Mouse (Mus musculus) heart, embryonic 12.5 days (tissue): ENCODE data around the gene Syn3. TPM values are rescaled to one million over a fixed set of nuclear protein-coding genes. Genes with fewer than 3 reads are reported as not detected.
A peak's percentile ranks its signal among the peaks of the same experiment; 100 is the strongest.
"Not testable (repeated sequence)": the region's sequence is repeated elsewhere in the genome, so short reads cannot be mapped to it uniquely, and the experiment has no call there.

ENCODE experiments used
- ATAC-seq: fragments of 200-750 bp; cut with Nextera tagmentation; 2 replicates; pipeline ENCODE4 v1.8.0; 2017; ENCODE audit warnings: moderate TSS enrichment, moderate library complexity; ENCODE audit not compliant: insufficient number of reproducible peaks, low FRiP score
- H3K27ac ChIP-seq: fragments of 300-500 bp; sonication (generic); 2 replicates; pipeline ENCODE4 v1.5.1; 2016; ENCODE audit warnings: mild to moderate bottlenecking, moderate library complexity; ENCODE audit not compliant: poor library complexity, severe bottlenecking
- H3K27me3 ChIP-seq: fragments of 300-500 bp; sonication (generic); replicated peaks from 2 replicates; pipeline ENCODE4 v1.6.1; 2016; ENCODE audit warnings: mild to moderate bottlenecking, moderate library complexity
- H3K36me3 ChIP-seq: fragments of 300-500 bp; sonication (generic); 2 replicates; pipeline ENCODE4 v1.6.1; 2016; ENCODE audit warnings: mild to moderate bottlenecking, moderate library complexity
- H3K4me1 ChIP-seq: fragments of 300-500 bp; sonication (generic); replicated peaks from 2 replicates; pipeline ENCODE4 v1.6.1; 2016; ENCODE audit warnings: mild to moderate bottlenecking
- H3K4me2 ChIP-seq: fragments of 300-500 bp; sonication (generic); 2 replicates; pipeline ENCODE4 v1.6.1; 2016; ENCODE audit warnings: mild to moderate bottlenecking, moderate library complexity
- H3K4me3 ChIP-seq: fragments of 300-500 bp; sonication (generic); 2 replicates; pipeline ENCODE4 v1.5.1; 2016; ENCODE audit warnings: mild to moderate bottlenecking
- H3K9ac ChIP-seq: fragments of 300-500 bp; sonication (generic); 2 replicates; pipeline ENCODE4 v1.6.1; 2016; ENCODE audit warnings: mild to moderate bottlenecking, moderate library complexity
- H3K9me3 ChIP-seq: fragments of 300-500 bp; sonication (generic); replicated peaks from 2 replicates; pipeline ENCODE4 v1.6.1; 2016; ENCODE audit warnings: mild to moderate bottlenecking, moderate library complexity
- WGBS: fragments of 180-500 bp; shearing (Covaris S2); methylation state at CpG from one replicate; pipeline ENCODE4 v1.1.7; 2016; 5-methylcytosine and 5-hydroxymethylcytosine counted together
- polyA plus RNA-seq: library from polyadenylated mRNA; unstranded; fragments of >200 nt; fragmentation: Nextera tagmentation; extraction: Ambion mirVana; gene quantifications from 2 replicates; pipeline ENCODE4 v1.2.1, GENCODE M21; 2016

Gene Syn3
- polyA plus RNA-seq, 1 experiment from 2014 or later: 1.5 TPM

- Histone ChIP-seq H3K4me2 (no peak overlapping the region), H3K4me3 (no peak overlapping the region), H3K27me3 (no peaks in the 10 kb centered on the region), H3K4me1 (peaks cover 16% of the 10 kb centered on the region), H3K9ac (no peak overlapping the region), H3K27ac (no peak overlapping the region; the same call in 1 of the 2 replicates), H3K36me3 (no peaks in the 10 kb centered on the region), H3K9me3 (no peaks in the 10 kb centered on the region)
- no peak; the same call in 1 of the 2 replicates for ATAC-seq
- whole genome bisulfite sequencing: 49% methylated on average over 9 of the region's 9 CpGs
Measured at GRCm38 (mm10) chr10:86381150-86381921, 117.4 kb downstream of the Syn3 start.

- Histone ChIP-seq H3K9ac (no peak overlapping the region), H3K27ac (no peak overlapping the region), H3K4me1 (peaks cover 17% of the 10 kb centered on the region), H3K4me3 (no peak overlapping the region), H3K27me3 (no peaks in the 10 kb centered on the region), H3K4me2 (no peak overlapping the region), H3K9me3 (no peaks in the 10 kb centered on the region), H3K36me3 (no peaks in the 10 kb centered on the region)
- WGBS: 30% methylated on average over 2 of the region's 2 CpGs
- ATAC-seq: no peak; the same call in 1 of the 2 replicates
Measured at GRCm38 (mm10) chr10:86380626-86381025, 118.1 kb downstream of the Syn3 start.

GRCm38 (mm10) chr10:86378803-86379202 is 119.9 kb downstream of the Syn3 start:
- H3K4me2 ChIP-seq, H3K4me3 ChIP-seq, H3K27me3 ChIP-seq, H3K36me3 ChIP-seq, H3K9me3 ChIP-seq, H3K9ac ChIP-seq, ATAC-seq, H3K27ac ChIP-seq: not testable (repeated sequence)
- peaks cover 19% of the 10 kb centered on the region for H3K4me1 ChIP-seq
- 67% methylated on average over 2 of the region's 2 CpGs for WGBS

GRCm38 (mm10) chr10:86376392-86377185 is 122.1 kb downstream of the Syn3 start:
- H3K4me3 ChIP-seq: no peak overlapping the region
- H3K27ac ChIP-seq: no peak overlapping the region
- peaks cover 22% of the 10 kb centered on the region for H3K4me1 ChIP-seq
- no peak for ATAC-seq
- 71% methylated on average over 8 of the region's 8 CpGs for WGBS
- H3K4me2 ChIP-seq: no peak overlapping the region
- no peak overlapping the region for H3K9ac ChIP-seq
- H3K9me3 ChIP-seq: no peaks in the 10 kb centered on the region
- H3K36me3 ChIP-seq: no peaks in the 10 kb centered on the region
- no peaks in the 10 kb centered on the region for H3K27me3 ChIP-seq

GRCm38 (mm10) chr10:86375903-86376302 is 122.8 kb downstream of the Syn3 start:
- no peak overlapping the region for H3K4me3 ChIP-seq
- H3K27ac ChIP-seq: no peak overlapping the region
- no peak overlapping the region for H3K4me2 ChIP-seq
- WGBS: 46% methylated on average over 11 of the region's 11 CpGs
- no peaks in the 10 kb centered on the region for H3K27me3 ChIP-seq
- no peaks in the 10 kb centered on the region for H3K9me3 ChIP-seq
- H3K4me1 ChIP-seq: peaks cover 19% of the 10 kb centered on the region
- H3K9ac ChIP-seq: no peak overlapping the region
- no peaks in the 10 kb centered on the region for H3K36me3 ChIP-seq
- ATAC-seq: no peak

GRCm38 (mm10) chr10:86374061-86374460 is 124.6 kb downstream of the Syn3 start:
- Histone ChIP-seq H3K4me3 (no peak overlapping the region), H3K4me1 (peaks cover 26% of the 10 kb centered on the region), H3K9ac (no peak overlapping the region), H3K9me3 (no peaks in the 10 kb centered on the region), H3K4me2 (no peak overlapping the region), H3K27ac (no peak overlapping the region), H3K27me3 (no peaks in the 10 kb centered on the region), H3K36me3 (no peaks in the 10 kb centered on the region)
- no peak for ATAC-seq
- 83% methylated on average over 2 of the region's 2 CpGs for WGBS

- Histone ChIP-seq H3K27ac (peak overlapping the region; percentile 43), H3K36me3 (no peaks in the 10 kb centered on the region), H3K4me2 (no peak overlapping the region), H3K4me1 (peaks cover 37% of the 10 kb centered on the region), H3K9me3 (no peaks in the 10 kb centered on the region), H3K4me3 (no peak overlapping the region), H3K9ac (no peak overlapping the region), H3K27me3 (no peaks in the 10 kb centered on the region)
- no peak for ATAC-seq
Measured at GRCm38 (mm10) chr10:86371561-86371960, 127.1 kb downstream of the Syn3 start.

GRCm38 (mm10) chr10:86369346-86369745 is 129.3 kb downstream of the Syn3 start:
- no peak for ATAC-seq
- Histone ChIP-seq H3K4me2 (no peak overlapping the region), H3K4me3 (no peak overlapping the region), H3K27ac (no peak overlapping the region), H3K36me3 (no peaks in the 10 kb centered on the region), H3K9ac (no peak overlapping the region), H3K9me3 (no peaks in the 10 kb centered on the region), H3K4me1 (peaks cover 52% of the 10 kb centered on the region), H3K27me3 (no peaks in the 10 kb centered on the region; the same call in 1 of the 2 replicates)
- 47% methylated on average over 4 of the region's 4 CpGs for WGBS

GRCm38 (mm10) chr10:86368811-86369210 is 129.9 kb downstream of the Syn3 start:
- Histone ChIP-seq H3K4me1 (peaks cover 57% of the 10 kb centered on the region), H3K9ac (no peak overlapping the region), H3K36me3 (no peaks in the 10 kb centered on the region), H3K4me2 (no peak overlapping the region), H3K4me3 (no peak overlapping the region), H3K27ac (no peak overlapping the region), H3K27me3 (no peaks in the 10 kb centered on the region; the same call in 1 of the 2 replicates), H3K9me3 (no peaks in the 10 kb centered on the region)
- 65% methylated on average over 12 of the region's 12 CpGs for WGBS
- no peak for ATAC-seq

GRCm38 (mm10) chr10:86367346-86367745 is 131.3 kb downstream of the Syn3 start:
- Histone ChIP-seq H3K36me3 (no peaks in the 10 kb centered on the region), H3K4me3 (no peak overlapping the region), H3K27me3 (no peaks in the 10 kb centered on the region; the same call in 1 of the 2 replicates), H3K9me3 (no peaks in the 10 kb centered on the region), H3K9ac (no peak overlapping the region), H3K27ac (no peak overlapping the region), H3K4me1 (peaks cover 59% of the 10 kb centered on the region), H3K4me2 (no peak overlapping the region)
- WGBS: 60% methylated on average over 4 of the region's 4 CpGs
- ATAC-seq: no peak

GRCm38 (mm10) chr10:86365632-86366092 is 133.0 kb downstream of the Syn3 start:
- no peak overlapping the region for H3K9ac ChIP-seq
- WGBS: 13% methylated on average over 5 of the region's 5 CpGs
- H3K27ac ChIP-seq: 0 out of 2 replicates have a peak overlapping the region, but pooled peaks have one; percentile 9
- peak; percentile 90 for ATAC-seq
- no peaks in the 10 kb centered on the region; the same call in 1 of the 2 replicates for H3K27me3 ChIP-seq
- peaks cover 51% of the 10 kb centered on the region for H3K4me1 ChIP-seq
- no peaks in the 10 kb centered on the region for H3K36me3 ChIP-seq
- 0 out of 2 replicates have a peak overlapping the region, but pooled peaks have one; percentile 13 for H3K4me2 ChIP-seq
- H3K4me3 ChIP-seq: no peak overlapping the region
- H3K9me3 ChIP-seq: no peaks in the 10 kb centered on the region
